Mouse (Mus musculus) neural tube, embryonic 15.5 days (tissue): ENCODE measurements around the gene Ebf1. TPM values are rescaled to one million over a fixed set of nuclear protein-coding genes. Genes with fewer than 3 reads are reported as not detected.

Source experiments
- ATAC-seq: fragments of 200-750 bp; cut with Nextera tagmentation; 2 replicates; pipeline ENCODE4 v1.8.0; 2017; ENCODE audit warnings: mild to moderate bottlenecking, moderate TSS enrichment, moderate library complexity; ENCODE audit not compliant: low FRiP score
- H3K27ac ChIP-seq: fragments of 300-500 bp; sonication (generic); replicated peaks from 2 replicates; pipeline ENCODE4 v1.5.1; 2015; ENCODE audit warnings: mild to moderate bottlenecking, inconsistent platforms
- H3K27me3 ChIP-seq: fragments of 300-500 bp; sonication (generic); replicated peaks from 2 replicates; pipeline ENCODE4 v1.6.1; 2015; ENCODE audit warnings: inconsistent platforms
- H3K36me3 ChIP-seq: fragments of 300-500 bp; sonication (generic); 2 replicates; pipeline ENCODE4 v1.6.1; 2015; ENCODE audit warnings: inconsistent platforms
- H3K4me1 ChIP-seq: fragments of 300-500 bp; sonication (generic); 2 replicates; pipeline ENCODE4 v1.6.1; 2015; ENCODE audit warnings: inconsistent platforms
- H3K4me2 ChIP-seq: fragments of 300-500 bp; sonication (generic); 2 replicates; pipeline ENCODE4 v1.6.1; 2015; ENCODE audit warnings: inconsistent platforms, mild to moderate bottlenecking, moderate library complexity
- H3K4me3 ChIP-seq: fragments of 300-500 bp; sonication (generic); replicated peaks from 2 replicates; pipeline ENCODE4 v1.5.1; 2015; ENCODE audit warnings: mild to moderate bottlenecking, inconsistent platforms
- H3K9ac ChIP-seq: fragments of 300-500 bp; sonication (generic); replicated peaks from 2 replicates; pipeline ENCODE4 v1.6.1; 2015; ENCODE audit warnings: mild to moderate bottlenecking, inconsistent platforms
- H3K9me3 ChIP-seq: fragments of 300-500 bp; sonication (generic); replicated peaks from 2 replicates; pipeline ENCODE4 v1.6.1; 2016; ENCODE audit warnings: inconsistent platforms
- WGBS: fragments of 180-500 bp; shearing (Covaris S2); methylation state at CpG from one replicate; pipeline ENCODE4 v1.1.7; 2015; ENCODE audit warnings: mixed read lengths; 5-methylcytosine and 5-hydroxymethylcytosine counted together
- polyA plus RNA-seq: library from polyadenylated mRNA; unstranded; fragments of >200 nt; fragmentation: Nextera tagmentation; extraction: Ambion mirVana; gene quantifications from 2 replicates; pipeline ENCODE4 v1.2.1, GENCODE M21; 2015

Ebf1 gene
- polyA plus RNA-seq, 1 experiment from 2014 or later: 168 TPM

DNA sequence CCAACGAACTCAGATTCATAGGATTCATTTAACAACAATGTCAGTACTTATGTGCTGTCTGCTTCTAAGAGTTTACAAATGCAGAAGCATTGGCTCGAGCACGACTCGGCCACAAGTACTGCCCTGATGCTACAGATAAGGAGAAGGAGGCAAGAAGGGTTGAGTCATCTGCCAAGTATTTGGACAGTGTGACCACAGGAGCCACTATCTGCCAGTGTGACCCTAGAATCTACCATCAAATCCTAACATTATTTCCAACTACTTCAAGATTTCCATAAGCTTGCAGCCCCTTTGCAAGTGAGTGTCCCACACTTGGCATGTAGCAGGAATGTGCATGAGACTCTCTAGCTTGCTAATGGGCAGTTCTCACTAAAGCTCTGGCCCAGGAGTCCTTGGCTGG, 334.4 kb downstream of the Ebf1 start:
- no peak overlapping the region for H3K4me2 ChIP-seq
- no peaks in the 10 kb centered on the region for H3K9me3 ChIP-seq
- H3K36me3 ChIP-seq: no peaks in the 10 kb centered on the region
- ATAC-seq: no peak
- peaks cover 16% of the 10 kb centered on the region for H3K4me1 ChIP-seq
- H3K9ac ChIP-seq: no peak overlapping the region
- WGBS: 96% methylated on average over 4 of the region's 4 CpGs
- H3K27ac ChIP-seq: no peak overlapping the region
- no peaks in the 10 kb centered on the region for H3K27me3 ChIP-seq
- H3K4me3 ChIP-seq: no peak overlapping the region

DNA sequence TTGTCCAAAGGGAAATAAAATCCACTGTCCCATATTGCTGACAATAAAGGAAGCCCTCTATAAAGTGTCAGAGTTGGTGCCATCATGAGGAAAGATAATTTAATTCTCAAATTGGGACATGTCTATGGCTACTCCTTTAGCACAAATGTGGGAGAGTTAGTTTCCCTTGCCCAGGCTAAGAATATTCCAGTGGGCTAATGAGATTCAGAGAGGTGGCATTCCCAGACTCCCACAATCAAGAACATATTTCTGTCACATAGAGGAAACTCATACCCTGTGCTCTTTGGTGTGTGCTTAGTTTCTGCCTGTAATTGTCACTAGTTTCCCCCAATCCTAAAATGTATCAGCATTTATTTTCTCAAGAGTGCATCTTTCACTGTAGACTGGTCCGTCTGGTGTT, 336.2 kb downstream of the Ebf1 start:
- no peaks in the 10 kb centered on the region for H3K36me3 ChIP-seq
- H3K4me2 ChIP-seq: no peak overlapping the region
- H3K4me1 ChIP-seq: peaks cover 20% of the 10 kb centered on the region
- no peak overlapping the region for H3K9ac ChIP-seq
- H3K9me3 ChIP-seq: no peaks in the 10 kb centered on the region
- no peaks in the 10 kb centered on the region for H3K27me3 ChIP-seq
- ATAC-seq: no peak
- H3K4me3 ChIP-seq: no peak overlapping the region
- WGBS: 54% methylated on average over 1 of the region's 1 CpGs
- 0 out of 2 replicates have a peak overlapping the region, but pooled peaks have one; percentile 33 for H3K27ac ChIP-seq

DNA sequence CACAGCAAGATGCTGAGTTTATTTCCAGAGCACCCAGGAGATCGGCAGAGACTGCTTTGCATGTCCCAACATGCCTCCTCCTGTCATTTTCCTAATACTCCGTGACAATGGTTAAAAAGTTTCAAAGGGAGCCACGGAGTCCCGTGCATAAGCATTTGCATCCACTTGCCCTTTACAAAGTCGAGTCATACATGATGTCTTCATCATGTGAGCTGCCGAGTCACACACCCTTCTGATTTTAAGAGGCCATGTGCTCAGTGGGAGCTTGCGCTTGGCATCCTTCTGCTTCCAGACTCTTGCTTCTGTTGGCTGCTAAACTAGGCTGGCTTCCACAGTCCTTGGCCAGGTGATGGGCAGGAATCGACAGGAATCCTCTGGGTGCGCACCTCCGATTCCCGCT, 336.7 kb downstream of the Ebf1 start:
- ATAC-seq: no peak
- 69% methylated on average over 11 of the region's 11 CpGs for WGBS
- H3K27ac ChIP-seq: no peak overlapping the region

DNA sequence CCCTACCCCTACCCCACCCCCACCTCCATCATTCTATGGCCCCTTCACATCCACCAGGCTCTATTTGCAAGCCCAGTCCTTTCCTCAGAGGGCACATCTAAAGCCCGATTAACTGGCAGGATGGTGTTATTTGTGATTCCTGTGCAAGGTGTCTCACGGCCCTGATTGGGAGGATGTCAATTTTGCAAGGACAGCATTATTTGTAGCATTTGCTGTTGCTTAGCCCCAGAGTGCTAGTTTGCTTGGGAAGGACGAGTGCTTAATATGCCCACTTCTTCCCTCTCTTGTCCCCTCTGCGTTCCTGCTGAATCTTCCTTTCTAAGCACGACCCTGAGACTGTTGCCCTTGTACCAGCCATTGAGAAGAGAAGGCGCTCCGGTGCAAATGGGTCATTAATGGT, 337.2 kb downstream of the Ebf1 start:
- no peak overlapping the region for H3K4me2 ChIP-seq
- no peak overlapping the region for H3K27ac ChIP-seq
- H3K9ac ChIP-seq: no peak overlapping the region
- 60% methylated on average over 7 of the region's 7 CpGs for WGBS
- H3K4me3 ChIP-seq: no peak overlapping the region
- H3K9me3 ChIP-seq: no peaks in the 10 kb centered on the region
- H3K27me3 ChIP-seq: no peaks in the 10 kb centered on the region
- no peaks in the 10 kb centered on the region for H3K36me3 ChIP-seq
- peaks cover 20% of the 10 kb centered on the region for H3K4me1 ChIP-seq
- ATAC-seq: no peak; the same call in 1 of the 2 replicates

More for the DNA sequence above, 336.7 kb downstream of the Ebf1 start:
- H3K4me1 ChIP-seq: peaks cover 20% of the 10 kb centered on the region
- no peak overlapping the region for H3K9ac ChIP-seq
- H3K27me3 ChIP-seq: no peaks in the 10 kb centered on the region
- H3K4me2 ChIP-seq: no peak overlapping the region
- H3K4me3 ChIP-seq: no peak overlapping the region
- H3K9me3 ChIP-seq: no peaks in the 10 kb centered on the region
- H3K36me3 ChIP-seq: no peaks in the 10 kb centered on the region

DNA sequence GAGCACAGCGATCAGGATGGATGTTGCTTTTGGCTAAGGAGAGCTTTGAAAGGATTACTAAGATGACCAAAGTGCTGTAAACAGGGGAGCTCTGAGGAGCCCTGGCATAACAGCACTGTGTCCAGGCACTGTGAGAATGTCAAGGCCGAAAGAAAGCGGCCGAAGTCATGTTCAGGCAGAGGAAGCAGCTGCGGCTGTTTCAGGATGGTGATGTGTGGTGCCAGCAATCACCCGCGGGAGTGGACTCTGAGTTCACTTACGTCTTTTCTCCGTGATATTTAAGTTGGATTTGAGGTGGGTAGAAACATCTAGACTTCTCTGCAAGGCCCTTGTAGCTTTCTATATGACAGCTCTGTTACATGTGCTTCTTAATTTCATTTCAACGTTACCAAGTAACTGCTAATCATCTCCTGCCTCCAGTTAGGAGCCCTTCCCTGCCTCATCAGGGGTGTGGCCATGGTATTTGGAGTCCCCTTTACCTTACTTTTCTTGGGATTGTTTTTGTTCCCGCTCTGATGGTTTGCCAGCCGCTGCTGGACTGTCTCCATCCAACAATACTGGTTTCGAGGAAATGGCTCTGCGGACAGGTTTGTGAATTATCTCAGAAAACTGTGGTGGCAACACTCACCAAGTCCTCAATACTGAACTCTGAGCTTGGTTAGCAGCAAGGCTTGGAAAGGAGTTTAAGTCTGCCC, 345.8 kb downstream of the Ebf1 start:
- no peak overlapping the region for H3K9ac ChIP-seq
- no peaks in the 10 kb centered on the region for H3K27me3 ChIP-seq

DNA sequence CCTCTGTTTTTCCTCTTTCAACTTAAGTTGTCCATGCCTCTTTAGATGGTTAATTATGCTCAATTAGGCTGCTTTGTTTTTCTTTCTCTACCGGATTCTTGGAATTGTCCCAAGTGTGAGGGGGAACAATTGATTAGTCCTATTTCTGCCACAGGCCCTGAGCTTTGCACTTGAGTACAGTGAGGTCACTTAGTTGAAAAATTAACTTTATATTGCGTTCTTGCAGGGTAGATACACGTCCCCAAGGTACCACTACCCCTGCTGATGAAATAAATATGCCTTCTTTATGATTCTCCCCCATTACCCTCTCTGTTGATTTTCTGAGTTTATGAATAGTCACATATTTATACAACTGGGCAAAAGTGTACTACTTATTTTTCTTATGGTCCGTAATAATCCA, 351.9 kb downstream of the Ebf1 start:
- WGBS: 41% methylated on average over 4 of the region's 4 CpGs
- Histone ChIP-seq H3K27ac (no peak overlapping the region), H3K9me3 (no peaks in the 10 kb centered on the region), H3K4me2 (no peak overlapping the region), H3K4me3 (no peak overlapping the region), H3K4me1 (peaks cover 15% of the 10 kb centered on the region; the same call in 1 of the 2 replicates), H3K9ac (no peak overlapping the region), H3K36me3 (no peaks in the 10 kb centered on the region), H3K27me3 (no peaks in the 10 kb centered on the region)
- no peak for ATAC-seq

More for the DNA sequence above, 345.8 kb downstream of the Ebf1 start:
- Histone ChIP-seq H3K9me3 (no peaks in the 10 kb centered on the region), H3K4me1 (peaks cover 20% of the 10 kb centered on the region), H3K4me3 (no peak overlapping the region), H3K36me3 (no peaks in the 10 kb centered on the region), H3K27ac (no peak overlapping the region), H3K4me2 (no peak overlapping the region)
- no peak for ATAC-seq
- 78% methylated on average over 14 of the region's 14 CpGs for WGBS

DNA sequence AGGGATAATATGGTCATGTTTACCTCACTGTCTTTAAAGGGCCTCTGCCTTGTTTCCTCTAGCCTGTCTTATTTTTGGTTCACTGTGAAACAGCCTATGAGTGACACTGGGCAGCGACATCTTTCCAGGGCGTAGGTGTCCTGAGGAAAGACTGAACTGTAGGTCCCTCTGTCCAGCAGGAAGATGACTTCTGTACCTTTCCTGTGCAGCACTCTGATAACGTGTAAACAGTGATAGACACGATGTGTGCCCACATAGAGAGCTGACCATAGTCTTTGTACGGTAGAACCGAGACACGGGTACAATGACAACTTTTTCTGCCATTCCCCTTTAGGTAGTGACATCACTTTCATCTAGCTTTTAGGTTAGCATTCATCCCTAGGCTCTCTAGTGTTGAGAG, 357.2 kb downstream of the Ebf1 start:
- H3K36me3 ChIP-seq: no peaks in the 10 kb centered on the region
- no peak overlapping the region for H3K4me2 ChIP-seq
- WGBS: 91% methylated on average over 7 of the region's 7 CpGs
- H3K4me3 ChIP-seq: no peak overlapping the region
- H3K27me3 ChIP-seq: no peaks in the 10 kb centered on the region
- peaks cover 43% of the 10 kb centered on the region for H3K4me1 ChIP-seq
- H3K27ac ChIP-seq: no peak overlapping the region
- no peaks in the 10 kb centered on the region for H3K9me3 ChIP-seq
- H3K9ac ChIP-seq: no peak overlapping the region
- no peak for ATAC-seq

DNA sequence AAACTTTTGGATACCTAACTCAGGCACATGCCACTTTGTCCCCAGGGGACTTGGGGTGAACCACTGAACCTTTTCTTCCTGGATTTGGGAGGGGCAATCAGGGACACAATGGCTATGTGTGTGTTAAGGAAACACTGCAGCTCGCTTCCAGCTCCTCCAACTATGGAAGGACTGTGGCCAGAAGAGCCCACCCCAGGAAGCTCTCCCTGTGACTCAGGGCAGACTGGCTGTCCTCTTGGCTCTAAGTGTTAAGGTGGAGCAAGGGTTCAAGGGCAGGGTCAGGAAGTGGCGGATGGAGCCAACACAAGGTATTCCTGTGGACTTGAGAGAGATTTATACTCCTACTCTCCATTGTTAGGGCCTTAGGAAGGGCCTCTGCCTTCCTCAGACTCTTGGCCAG, 358.0 kb downstream of the Ebf1 start:
- no peak overlapping the region for H3K4me3 ChIP-seq
- ATAC-seq: no peak
- H3K4me1 ChIP-seq: peaks cover 52% of the 10 kb centered on the region
- peak overlapping the region; percentile 54; the same call in 1 of the 2 replicates for H3K27ac ChIP-seq
- no peaks in the 10 kb centered on the region for H3K36me3 ChIP-seq
- WGBS: 49% methylated on average over 2 of the region's 2 CpGs
- no peaks in the 10 kb centered on the region for H3K27me3 ChIP-seq
- no peak overlapping the region for H3K9ac ChIP-seq
- no peak overlapping the region for H3K4me2 ChIP-seq
- no peaks in the 10 kb centered on the region for H3K9me3 ChIP-seq

DNA sequence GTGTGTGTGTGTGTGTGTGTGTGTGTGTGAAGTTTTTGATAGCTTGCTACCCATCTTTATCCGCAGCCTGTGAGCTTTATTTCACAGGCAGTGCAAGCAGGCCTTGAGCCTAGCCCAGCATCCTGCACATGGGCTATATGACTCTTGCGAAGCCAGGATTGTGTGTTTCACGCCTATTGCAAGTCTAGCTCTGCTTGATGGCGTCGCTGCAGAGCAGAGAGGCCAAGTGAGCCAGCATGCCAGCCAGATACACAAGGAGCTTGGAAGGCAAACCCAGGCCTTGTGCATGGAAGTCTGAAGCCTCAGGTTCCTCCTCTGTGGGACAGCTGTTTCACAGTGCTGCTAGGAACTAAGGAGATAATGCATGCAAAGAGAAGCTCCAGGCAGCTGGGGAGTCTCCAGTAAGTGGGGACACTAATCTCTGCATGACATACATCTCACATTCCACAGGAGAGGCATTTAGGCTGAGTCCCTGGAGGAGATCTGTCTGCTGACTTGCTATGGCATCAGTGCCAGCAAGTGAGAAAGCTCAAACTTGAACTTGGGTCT, 359.2 kb downstream of the Ebf1 start:
- Histone ChIP-seq H3K4me3 (no peak overlapping the region), H3K9ac (no peak overlapping the region), H3K36me3 (no peaks in the 10 kb centered on the region), H3K27ac (peak overlapping the region; percentile 83), H3K4me1 (peaks cover 54% of the 10 kb centered on the region), H3K4me2 (no peak overlapping the region), H3K27me3 (no peaks in the 10 kb centered on the region), H3K9me3 (no peaks in the 10 kb centered on the region)
- 68% methylated on average over 5 of the region's 5 CpGs for WGBS
- ATAC-seq: no peak

DNA sequence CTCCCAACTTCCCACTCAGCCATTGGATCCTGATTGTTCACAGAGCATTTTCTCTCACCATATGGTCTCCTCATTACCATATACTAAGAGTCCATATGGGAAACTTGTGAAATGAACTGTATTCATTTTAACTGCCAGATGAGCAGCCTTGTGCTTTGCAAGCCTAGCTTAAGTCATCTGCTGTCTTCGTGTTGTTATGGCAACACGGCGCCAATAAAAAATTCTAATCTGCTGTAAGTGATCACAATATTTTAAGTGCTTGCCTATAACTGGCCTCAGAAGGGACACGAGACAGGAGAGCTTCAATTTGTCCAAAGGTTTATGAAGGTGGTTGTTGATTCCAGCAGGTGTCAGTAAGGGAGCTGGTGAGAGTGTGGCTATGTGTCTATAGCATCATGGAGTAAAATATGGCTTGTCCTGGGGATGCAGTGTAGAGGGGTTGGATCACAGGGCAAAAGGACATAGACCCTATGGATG, 360.8 kb downstream of the Ebf1 start:
- Histone ChIP-seq H3K4me1 (peaks cover 64% of the 10 kb centered on the region), H3K27me3 (no peaks in the 10 kb centered on the region), H3K9ac (no peak overlapping the region), H3K36me3 (no peaks in the 10 kb centered on the region), H3K9me3 (no peaks in the 10 kb centered on the region), H3K4me3 (no peak overlapping the region), H3K27ac (peak overlapping the region; percentile 83), H3K4me2 (no peak overlapping the region; the same call in 1 of the 2 replicates)
- ATAC-seq: peak; percentile 68; the same call in 1 of the 2 replicates
- WGBS: 31% methylated on average over 4 of the region's 4 CpGs

DNA sequence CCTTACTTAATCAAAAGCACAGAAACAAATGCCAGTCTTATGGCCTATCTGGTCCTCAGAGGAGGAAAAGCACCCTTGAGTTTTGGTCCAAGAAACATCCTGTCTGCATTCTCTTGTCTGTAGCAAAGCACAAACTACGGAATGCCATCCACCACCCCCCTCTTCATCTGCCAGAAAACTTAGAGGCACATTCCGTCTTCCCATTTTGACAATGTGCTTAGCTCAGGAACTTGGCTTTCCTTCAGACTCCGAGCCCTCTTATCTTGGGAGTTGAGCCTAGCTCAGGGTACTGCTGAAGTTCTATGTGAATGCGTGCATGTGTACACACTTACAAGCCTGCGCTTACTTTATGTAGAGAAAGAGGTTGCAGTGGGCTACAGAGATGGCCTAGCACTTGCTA, 362.3 kb downstream of the Ebf1 start:
- Histone ChIP-seq H3K27me3 (no peaks in the 10 kb centered on the region), H3K27ac (peak overlapping the region; percentile 83), H3K4me3 (no peak overlapping the region), H3K9ac (no peak overlapping the region), H3K4me2 (no peak overlapping the region), H3K4me1 (peaks cover 72% of the 10 kb centered on the region), H3K36me3 (no peaks in the 10 kb centered on the region), H3K9me3 (no peaks in the 10 kb centered on the region)
- ATAC-seq: no peak
- 79% methylated on average over 5 of the region's 5 CpGs for WGBS

DNA sequence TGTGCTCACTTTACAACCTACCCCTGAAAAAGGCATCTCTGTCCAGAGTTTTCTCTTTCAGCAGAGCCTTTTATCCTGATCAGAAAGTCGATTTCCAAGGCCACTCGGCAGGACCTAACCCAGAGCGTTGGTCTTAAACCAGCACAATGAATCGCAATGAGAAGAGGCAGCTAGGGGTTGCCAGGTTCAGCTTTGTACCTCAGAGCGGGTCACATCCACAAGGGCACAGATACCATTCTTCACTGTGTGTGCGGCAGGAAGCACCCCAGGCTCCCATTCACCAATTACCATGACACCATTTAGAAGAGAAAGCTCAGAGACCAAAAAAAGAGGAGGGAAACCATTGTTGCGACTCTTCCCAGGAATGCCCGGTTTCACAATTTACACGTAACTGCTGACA, 365.1 kb downstream of the Ebf1 start:
- no peak overlapping the region for H3K9ac ChIP-seq
- peak overlapping the region; percentile 54 for H3K27ac ChIP-seq
- no peak overlapping the region for H3K4me3 ChIP-seq
- H3K9me3 ChIP-seq: no peaks in the 10 kb centered on the region
- H3K36me3 ChIP-seq: no peaks in the 10 kb centered on the region
- H3K4me2 ChIP-seq: no peak overlapping the region
- 16% methylated on average over 9 of the region's 9 CpGs for WGBS
- H3K4me1 ChIP-seq: peaks cover 53% of the 10 kb centered on the region
- no peaks in the 10 kb centered on the region for H3K27me3 ChIP-seq
- no peak for ATAC-seq
